Mouse (Mus musculus) embryo, embryonic 10 days (tissue): ENCODE measurements around the gene Lrch1.

ENCODE experiments used
- DNase-seq: peaks from one replicate; pipeline ENCODE4 v3.0.0-alpha.2; 2015; ENCODE audit warnings: low spot score

Gene Lrch1

GRCm38 (mm10) chr14:74723541-74723940 lies 224.1 kb downstream of the Lrch1 start:
- no peak for DNase-seq

DNA sequence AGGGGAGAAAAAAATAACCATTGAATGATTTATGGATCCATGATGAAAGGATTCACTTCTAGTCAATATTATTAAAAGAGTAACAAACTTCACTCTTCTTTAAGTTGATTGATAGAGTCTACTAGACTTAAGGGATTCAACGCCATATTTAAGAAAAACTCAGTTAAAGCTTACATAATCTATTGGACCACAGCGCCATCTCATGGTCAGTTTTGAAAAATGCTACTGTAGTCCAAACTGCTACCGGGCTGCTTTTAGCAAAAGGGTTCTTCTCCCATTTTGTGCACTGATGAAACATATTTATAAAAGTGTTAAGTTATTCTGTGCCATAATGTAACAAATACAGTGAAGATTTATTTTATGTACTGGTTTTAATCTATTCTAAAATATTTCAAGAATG lies 238.6 kb downstream of the Lrch1 start:
- DNase-seq, result peak; percentile 79
